In the genomic region with DNA sequence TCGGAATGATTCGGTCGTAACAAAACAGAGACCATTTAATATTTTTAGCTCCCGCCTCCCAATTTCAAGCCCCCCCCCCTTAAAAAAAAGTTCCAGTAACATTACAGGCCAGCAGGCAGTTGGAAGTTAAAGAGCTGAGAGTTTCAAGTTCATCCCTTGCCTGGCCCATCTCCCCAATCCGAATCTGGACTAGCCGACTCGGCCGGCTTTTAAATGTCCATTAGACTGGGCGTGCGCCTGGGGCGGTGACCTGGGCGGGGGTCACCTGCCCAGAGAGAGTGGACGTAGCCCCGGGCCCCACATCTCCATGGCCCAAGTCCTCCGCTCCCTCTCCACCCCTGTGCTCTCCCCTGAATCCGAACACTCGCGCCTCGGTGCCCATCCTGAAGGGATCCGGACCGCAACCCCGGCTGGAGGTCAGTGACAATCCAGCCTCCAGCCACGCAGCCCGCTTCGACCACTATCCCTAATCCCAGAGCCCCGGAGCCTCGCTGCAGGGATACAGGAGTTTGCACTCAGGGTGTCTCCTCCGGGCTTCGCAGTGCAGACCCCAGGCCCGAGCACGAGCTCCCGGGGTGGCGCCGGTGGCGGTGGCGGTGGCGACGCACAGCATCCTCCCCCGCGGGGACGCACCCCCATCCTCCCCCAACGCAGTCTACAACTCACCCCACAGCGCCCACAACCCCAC, we compare ENCODE assay signal across 7 mouse cellular contexts. TPM values are rescaled to one million over a fixed set of nuclear protein-coding genes. Genes with fewer than 3 reads are reported as not detected.
DNase-seq lines count a peak whose midpoint lies in the region; ATAC-seq and TF ChIP-seq lines count a peak whose summit lies in the region.

No protein-coding gene starts in this region.

- peak; percentile 42 for DNase-seq in 3T3-L1 (ENCODE audit: low read depth, low spot score)
- DNase-seq in CD8-positive naive resting alpha-beta T cell, adult 2 months (ENCODE audit: low read depth in 2 of 2, low spot score in 2 of 2): peak; percentile 11 to 49
- DNase-seq in embryonic facial prominence, embryonic 10.5 days (ENCODE audit: low spot score): peak; percentile 73
- DNase-seq in heart, postnatal 10 days: peak; percentile 56 to 61
- DNase-seq in limb, embryonic 14.5 days (ENCODE audit: low spot score): no peak
- peak; percentile 74 for DNase-seq in thymus, postnatal 0 days (ENCODE audit: low spot score)

- H3K4me1 ChIP-seq in embryonic facial prominence, embryonic 10.5 days: peaks cover 53% of the 10 kb centered on the region
- H3K4me1 ChIP-seq in limb, embryonic 14.5 days (ENCODE audit: control insufficient read depth, insufficient read depth, low read length): peaks cover 20% of the 10 kb centered on the region

- H3K4me2 ChIP-seq in limb, embryonic 14.5 days (replicated peaks; ENCODE audit: low read depth, low read length, severe bottlenecking): peak overlapping the region; percentile 84

- H3K9me3 ChIP-seq in embryonic facial prominence, embryonic 10.5 days: no peaks in the 10 kb centered on the region
- no peaks in the 10 kb centered on the region for H3K9me3 ChIP-seq in limb, embryonic 14.5 days (ENCODE audit: control insufficient read depth, low read length)

- H3K36me3 ChIP-seq in embryonic facial prominence, embryonic 10.5 days (replicated peaks): 0 out of 2 replicates have a peak, but pooled peaks cover 3% of the 10 kb centered on the region
- H3K36me3 ChIP-seq in limb, embryonic 14.5 days (ENCODE audit: control insufficient read depth, insufficient read depth, low read length): 0 out of 2 replicates have a peak, but pooled peaks cover 2% of the 10 kb centered on the region

- peak overlapping the region; percentile 96 for H3K27ac ChIP-seq in embryonic facial prominence, embryonic 10.5 days (replicated peaks)
- peak overlapping the region; percentile 99 for H3K27ac ChIP-seq in limb, embryonic 14.5 days (replicated peaks; ENCODE audit: low read depth, low read length)

- H3K27me3 ChIP-seq in embryonic facial prominence, embryonic 10.5 days (replicated peaks; ENCODE audit: low read depth, poor library complexity, severe bottlenecking): peaks cover 8% of the 10 kb centered on the region; the same call in 1 of the 2 replicates
- H3K27me3 ChIP-seq in limb, embryonic 14.5 days (ENCODE audit: control insufficient read depth, insufficient read depth, low read length): no peaks in the 10 kb centered on the region

- 0 out of 2 replicates have a peak, but pooled peaks have one; percentile 13 for TF ChIP-seq POLR2A in limb, embryonic 14.5 days (IDR thresholded peaks at IDR 0.05; ENCODE audit: borderline replicate concordance, extremely low read depth, insufficient read depth, insufficient read length)

- peak overlapping the region; percentile 90 for H3K9ac ChIP-seq in limb, embryonic 14.5 days (ENCODE audit: low read depth, low read length, severe bottlenecking)

- peak overlapping the region; percentile 88 for H3K4me3 ChIP-seq in embryonic facial prominence, embryonic 10.5 days
- H3K4me3 ChIP-seq in limb, embryonic 14.5 days (replicated peaks; ENCODE audit: low read length): peak overlapping the region; percentile 91

- intact Hi-C loops in heart, postnatal 10 days (cut with DNase I): loop anchor here (1.0 kb wide), 1 partner anchor 26 kb away; no protein-coding TSS in a partner anchor

- under 1% methylated on average over 43 of the region's 43 CpGs for WGBS in embryonic facial prominence, embryonic 10.5 days
- whole genome bisulfite sequencing in limb, embryonic 14.5 days: under 1% methylated on average over 43 of the region's 43 CpGs

- peak; percentile 5; the same call in 1 of the 2 replicates for ATAC-seq in limb, embryonic 14.5 days (ENCODE audit: low FRiP score, low read depth)
- 0 out of 2 replicates have a peak, but pooled peaks have one; percentile 38 for ATAC-seq in monocyte, adult 5-6 weeks (replicated peaks; ENCODE audit: insufficient number of reproducible peaks, low FRiP score, low TSS enrichment, poor library complexity, severe bottlenecking)

RNA-seq across cellular contexts. Expression of a gene that starts 0.9 kb away (rescaled TPM):
- polyA plus RNA-seq in embryonic facial prominence, embryonic 10.5 days (2016; fragmentation: Nextera tagmentation; extraction: Ambion mirVana): 25.3 and 30.6 TPM in 2 replicates
- 100 to 1,000 TPM; 106 to 115 TPM for total RNA-seq in heart, postnatal 10 days (2021)
- 60.9 and 78.2 TPM in 2 replicates for polyA plus RNA-seq in limb, embryonic 14.5 days (2012; rRNA removed)
- 42.4 and 44.5 TPM in 2 replicates for polyA plus RNA-seq in limb, embryonic 14.5 days (2014; fragmentation: Nextera tagmentation; extraction: Ambion mirVana)
- 46.4 to 62.2 TPM (median 61.7 TPM) in 3 replicates for total RNA-seq in monocyte, adult 5-6 weeks (2017)
- polyA plus RNA-seq in thymus, postnatal 0 days (2015; fragmentation: Nextera tagmentation; extraction: Ambion mirVana): 18.2 and 19.1 TPM in 2 replicates
